ENCODE assay signal across 9 mouse cellular contexts in genomic region chr19:5780203-5780602, GRCm38 (mm10). TPM values are rescaled to one million over a fixed set of nuclear protein-coding genes. Genes with fewer than 3 reads are reported as not detected.
DNase-seq lines count a peak whose midpoint lies in the region; ATAC-seq lines count a peak whose summit lies in the region.
"Had no signal": no experiment of that assay in that cellular context is flagged by ENCODE, and none has a peak within 500 bp of the region (broad histone marks: within the 10 kb centered on the region; RNA-seq: fewer than 3 reads in every experiment).

No protein-coding gene starts in this region.

- peak; percentile 21 for DNase-seq in heart, adult 8-10 months (ENCODE audit: low spot score)
- no peak for DNase-seq in heart, embryonic 10.5 days (ENCODE audit: low spot score)
- peak; percentile 38 for DNase-seq in thymus, postnatal 14 days
- DNase-seq in thymus, adult 18-20 months: no peak
- DNase-seq in fibroblast of lung, adult 2 months (ENCODE audit: low read depth): peak; percentile 48
- DNase-seq in layer of hippocampus, adult 8-10 months (ENCODE audit: low spot score in 2 of 2): no peak
- no peak for DNase-seq in thymus, postnatal 0 days (ENCODE audit: low spot score)

- WGBS in heart, embryonic 10.5 days: 67% methylated on average over 7 of the region's 7 CpGs

- H3K9me3 ChIP-seq in heart, embryonic 10.5 days: no peaks in the 10 kb centered on the region
- H3K9me3 ChIP-seq: intestine, embryonic 15.5 days had no signal

- H3K4me1 ChIP-seq in heart, embryonic 10.5 days: 0 out of 2 replicates have a peak, but pooled peaks cover 3% of the 10 kb centered on the region
- H3K4me1 ChIP-seq: intestine, embryonic 15.5 days had no signal

- no peak overlapping the region for H3K4me3 ChIP-seq in heart, embryonic 10.5 days
- H3K4me3 ChIP-seq: intestine, embryonic 15.5 days had no signal

- no peaks in the 10 kb centered on the region for H3K36me3 ChIP-seq in heart, embryonic 10.5 days
- H3K36me3 ChIP-seq: intestine, embryonic 15.5 days had no signal

- no peak for ATAC-seq in granulocyte monocyte progenitor cell, adult 5-6 weeks (replicated peaks; ENCODE audit: poor library complexity, severe bottlenecking)
- ATAC-seq: intestine, embryonic 15.5 days had no signal

- H3K27ac ChIP-seq in heart, embryonic 10.5 days: no peak overlapping the region
- H3K27ac ChIP-seq: intestine, embryonic 15.5 days had no signal

- H3K27me3 ChIP-seq in heart, embryonic 10.5 days (ENCODE audit: insufficient read depth, poor library complexity, severe bottlenecking): no peaks in the 10 kb centered on the region
- H3K27me3 ChIP-seq: intestine, embryonic 15.5 days had no signal

RNA-seq across cellular contexts. Expression of gene Scyl1, which starts 9.0 kb away (rescaled TPM):
- 10 to 100 TPM; 63.3 to 70.6 (median 67.2) TPM for total RNA-seq in heart, adult 8-10 months (2022)
- 74.4 and 75.2 TPM in 2 replicates for polyA plus RNA-seq in heart, embryonic 10.5 days (2016; fragmentation: Nextera tagmentation; extraction: Ambion mirVana)
- total RNA-seq in granulocyte monocyte progenitor cell, adult 5-6 weeks (2014; fragmentation: Nextera tagmentation): 40.9 and 47.7 TPM in 2 replicates
- 22.8 and 23.3 TPM in 2 replicates for total RNA-seq in granulocyte monocyte progenitor cell, adult 5-6 weeks (2017)
- total RNA-seq in layer of hippocampus, adult 8-10 months (2022): 10 to 100 TPM; 77.7 to 94.4 (median 88.1) TPM
- polyA plus RNA-seq in thymus, postnatal 0 days (2015; fragmentation: Nextera tagmentation; extraction: Ambion mirVana): 38.0 and 40.9 TPM in 2 replicates

RNA-seq across cellular contexts. Expression of gene Ltbp3, which starts 39.5 kb away (rescaled TPM):
- total RNA-seq in heart, adult 8-10 months (2022): 10 to 100 TPM; 28.2 to 33.1 (median 31.7) TPM
- polyA plus RNA-seq in heart, embryonic 10.5 days (2016; fragmentation: Nextera tagmentation; extraction: Ambion mirVana): 4.2 and 4.3 TPM in 2 replicates
- total RNA-seq in granulocyte monocyte progenitor cell, adult 5-6 weeks (2014; fragmentation: Nextera tagmentation): 1.8 and 16.0 TPM in 2 replicates
- total RNA-seq in granulocyte monocyte progenitor cell, adult 5-6 weeks (2017): 3.7 and 3.9 TPM in 2 replicates
- 10 to 100 TPM; 30.4 to 40.5 (median 33.1) TPM for total RNA-seq in layer of hippocampus, adult 8-10 months (2022)
- polyA plus RNA-seq in thymus, postnatal 0 days (2015; fragmentation: Nextera tagmentation; extraction: Ambion mirVana): 9.7 and 10.2 TPM in 2 replicates

RNA-seq across cellular contexts. Expression of gene Fam89b, which starts 50.8 kb away (rescaled TPM):
- total RNA-seq in heart, adult 8-10 months (2022): 10 to 100 TPM; 22.8 to 26.9 (median 24.2) TPM
- polyA plus RNA-seq in heart, embryonic 10.5 days (2016; fragmentation: Nextera tagmentation; extraction: Ambion mirVana): 75.9 and 88.9 TPM in 2 replicates
- total RNA-seq in granulocyte monocyte progenitor cell, adult 5-6 weeks (2014; fragmentation: Nextera tagmentation): 37.4 and 41.7 TPM in 2 replicates
- 20.9 and 31.8 TPM in 2 replicates for total RNA-seq in granulocyte monocyte progenitor cell, adult 5-6 weeks (2017)
- 10 to 100 TPM; 22.5 to 31.3 (median 27.4) TPM for total RNA-seq in layer of hippocampus, adult 8-10 months (2022)
- polyA plus RNA-seq in thymus, postnatal 0 days (2015; fragmentation: Nextera tagmentation; extraction: Ambion mirVana): 91.8 and 92.5 TPM in 2 replicates

RNA-seq across cellular contexts. Expression of gene Ehbp1l1, which starts 54.1 kb away (rescaled TPM):
- 100 to 1,000 TPM; 145 to 158 (median 149) TPM for total RNA-seq in heart, adult 8-10 months (2022)
- polyA plus RNA-seq in heart, embryonic 10.5 days (2016; fragmentation: Nextera tagmentation; extraction: Ambion mirVana): 69.0 and 130 TPM in 2 replicates
- 23.2 and 29.5 TPM in 2 replicates for total RNA-seq in granulocyte monocyte progenitor cell, adult 5-6 weeks (2014; fragmentation: Nextera tagmentation)
- 30.6 and 41.6 TPM in 2 replicates for total RNA-seq in granulocyte monocyte progenitor cell, adult 5-6 weeks (2017)
- total RNA-seq in layer of hippocampus, adult 8-10 months (2022): 10 to 100 TPM; 12.4 to 17.8 (median 16.4) TPM
- polyA plus RNA-seq in thymus, postnatal 0 days (2015; fragmentation: Nextera tagmentation; extraction: Ambion mirVana): 17.6 TPM in 2 replicates

Comparison
In these comparisons a context has a peak if more than half of its experiments do, and no peak if none do; other contexts are left out.
1. DNase-seq: peak in heart, adult 8-10 months (single experiment), thymus, postnatal 14 days (single experiment) and fibroblast of lung, adult 2 months (single experiment); none in heart, embryonic 10.5 days (single experiment), thymus, adult 18-20 months (0 of 2), layer of hippocampus, adult 8-10 months (0 of 2) and thymus, postnatal 0 days (single experiment).